Mouse (Mus musculus): Measurements from ENCODE around the gene Gm20509.
A peak's percentile ranks its signal among the peaks of the same experiment; 100 is the strongest.
"Not testable (repeated sequence)": the region's sequence is repeated elsewhere in the genome, so short reads cannot be mapped to it uniquely, and the experiment has no call there.

Gm20509 gene

DNA sequence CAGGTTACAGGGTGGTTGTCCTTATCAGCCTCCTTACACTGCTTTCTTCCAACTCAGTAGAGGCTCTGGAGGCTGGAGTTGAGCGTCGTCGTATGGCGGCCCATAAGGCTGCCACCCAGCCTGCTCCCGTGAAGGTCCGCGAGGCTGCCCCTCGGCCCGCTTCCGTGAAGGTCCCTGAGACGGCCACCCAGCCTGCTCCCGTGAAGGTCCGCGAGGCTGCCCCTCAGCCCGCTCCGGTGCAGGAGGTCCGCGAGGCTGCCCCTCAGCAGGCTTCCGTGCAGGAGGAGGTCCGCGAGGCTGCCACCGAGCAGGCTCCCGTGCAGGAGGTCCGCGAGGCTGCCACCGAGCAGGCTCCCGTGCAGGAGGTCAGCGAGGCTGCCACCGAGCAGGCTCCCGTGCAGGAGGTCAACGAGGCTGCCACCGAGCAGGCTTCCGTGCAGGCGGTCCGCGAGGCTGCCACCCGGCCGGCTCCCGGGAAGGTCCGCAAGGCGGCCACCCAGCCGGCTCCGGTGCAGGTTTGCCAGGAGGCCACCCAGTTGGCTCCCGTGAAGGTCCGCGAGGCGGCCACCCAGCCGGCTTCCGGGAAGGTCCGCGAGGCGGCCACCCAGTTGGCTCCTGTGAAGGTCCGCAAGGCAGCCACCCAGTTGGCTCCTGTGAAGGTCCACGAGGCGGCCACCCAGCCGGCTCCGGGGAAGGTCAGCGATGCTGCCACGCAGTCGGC, 1.0 kb downstream of the Gm20509 start:
- peak; percentile 37 for DNase-seq

DNA sequence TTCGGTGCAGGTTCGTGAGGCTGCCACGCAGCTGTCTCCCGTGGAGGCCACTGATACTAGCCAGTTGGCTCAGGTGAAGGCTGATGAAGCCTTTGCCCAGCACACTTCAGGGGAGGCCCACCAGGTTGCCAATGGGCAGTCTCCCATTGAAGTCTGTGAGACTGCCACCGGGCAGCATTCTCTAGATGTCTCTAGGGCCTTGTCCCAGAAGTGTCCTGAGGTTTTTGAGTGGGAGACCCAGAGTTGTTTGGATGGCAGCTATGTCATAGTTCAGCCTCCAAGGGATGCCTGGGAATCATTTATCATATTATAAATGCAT, 1.6 kb downstream of the Gm20509 start:
- DNase-seq = no peak

DNA sequence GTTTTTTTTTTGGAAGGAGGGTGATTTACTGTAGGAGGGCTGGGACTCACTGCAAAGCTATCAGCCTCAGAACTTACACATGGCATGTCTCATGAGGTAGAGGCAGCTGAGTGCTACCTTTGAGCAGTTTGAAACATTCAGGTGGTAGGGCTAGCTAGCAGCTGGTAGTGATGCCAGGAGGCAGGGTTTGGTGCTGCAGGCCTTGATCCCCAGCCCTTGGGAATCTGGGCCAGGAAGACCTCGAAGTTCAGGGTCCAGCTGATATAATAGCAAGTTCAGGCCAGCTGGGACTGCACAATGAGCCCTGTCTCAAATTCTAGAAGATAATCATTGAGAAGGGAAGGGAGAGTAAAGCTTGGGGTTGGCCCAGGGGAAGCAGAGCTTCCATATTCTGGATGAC, 2.9 kb downstream of the Gm20509 start:
- DNase-seq = no peak

DNA sequence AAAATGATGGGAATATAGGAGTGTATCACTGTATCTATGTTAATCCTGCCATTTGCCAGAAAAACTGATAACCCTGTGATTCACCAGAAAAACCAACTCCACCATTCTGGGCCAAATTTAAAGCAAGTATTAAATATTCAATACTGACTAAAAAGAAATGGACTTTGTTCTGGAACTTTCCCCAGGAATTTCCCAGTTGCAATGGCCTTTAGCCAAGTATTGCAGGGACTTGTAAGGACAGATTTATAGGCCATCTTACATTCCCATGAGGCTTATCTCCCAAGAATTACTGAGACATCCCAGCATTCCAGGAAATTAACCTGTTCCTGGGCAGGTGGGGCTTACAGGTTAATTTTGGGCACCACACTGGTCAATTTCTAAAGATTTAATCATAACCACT, 3.5 kb downstream of the Gm20509 start:
- no peak for DNase-seq

DNA sequence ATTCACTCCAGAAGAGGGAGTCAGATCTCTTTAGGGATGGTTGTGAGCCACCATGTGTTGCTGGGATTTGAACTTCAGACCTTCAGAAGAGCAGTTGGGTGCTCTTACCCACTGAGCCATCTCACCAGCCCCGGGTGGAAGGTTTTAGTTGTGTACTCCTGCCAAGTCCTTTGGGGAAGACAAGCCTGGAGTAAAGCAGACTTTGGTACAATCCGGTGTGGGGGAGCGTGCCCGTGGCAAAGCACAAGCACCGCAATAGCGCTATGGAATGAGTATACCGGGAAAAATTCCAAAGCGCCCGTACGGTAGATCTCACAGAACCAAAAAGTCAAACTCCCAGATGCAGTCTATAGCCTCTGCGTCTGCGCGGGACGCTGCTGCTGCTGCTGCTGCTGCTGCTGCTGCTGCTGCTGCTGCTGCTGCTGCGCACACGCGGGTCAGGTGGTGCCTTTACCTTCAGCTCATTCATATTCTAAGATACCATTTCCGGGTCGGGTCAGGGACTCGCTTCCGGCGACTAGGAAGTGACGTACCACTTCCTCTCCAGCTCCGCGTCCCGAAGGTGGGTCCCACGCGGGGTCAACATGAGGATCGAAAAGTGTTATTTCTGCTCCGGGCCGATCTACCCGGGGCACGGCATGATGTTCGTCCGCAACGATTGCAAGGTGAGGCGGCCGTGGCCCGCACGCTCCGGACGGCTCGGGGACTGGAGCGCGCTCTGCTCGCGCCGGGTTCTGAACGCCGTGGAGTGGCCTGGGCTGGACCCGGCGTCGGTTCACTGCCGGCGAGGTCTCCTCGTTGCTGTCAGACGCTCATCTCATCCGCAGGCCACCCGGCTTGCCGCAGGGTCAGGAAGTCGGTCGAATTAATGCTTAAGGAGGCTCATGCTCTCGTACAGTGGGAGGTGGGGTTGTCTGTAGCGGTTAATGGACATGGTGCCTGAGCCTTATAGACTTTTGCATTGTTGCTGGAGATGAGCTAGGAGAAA, 10.9 kb downstream of the Gm20509 start, which contains the start of gene Rsl24d1:
Gene Rsl24d1 (plus strand): TSS at position 508 of the 988 bp plus-strand sequence.
- peak; percentile 93 for DNase-seq

DNA sequence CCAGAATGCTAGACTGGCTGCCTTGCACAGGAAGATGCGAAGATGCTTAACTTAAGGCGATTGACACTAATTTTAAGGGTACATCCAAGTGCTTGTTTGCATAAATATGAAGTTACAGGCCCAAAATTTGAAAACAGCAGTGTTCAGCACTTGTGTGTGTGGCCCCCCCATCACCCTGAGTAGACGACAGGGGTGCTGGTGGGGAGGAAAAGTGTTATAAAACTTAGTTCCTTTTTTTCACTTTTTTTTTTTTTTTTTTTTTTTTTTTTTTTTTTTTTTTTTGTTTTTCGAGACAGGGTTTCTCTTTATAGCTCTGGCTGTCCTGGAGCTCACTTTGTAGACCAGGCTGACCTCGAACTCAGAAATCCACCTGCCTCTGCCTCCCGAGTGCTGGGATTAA, 14.4 kb downstream of the Gm20509 start:
- not testable (repeated sequence) for DNase-seq

DNA sequence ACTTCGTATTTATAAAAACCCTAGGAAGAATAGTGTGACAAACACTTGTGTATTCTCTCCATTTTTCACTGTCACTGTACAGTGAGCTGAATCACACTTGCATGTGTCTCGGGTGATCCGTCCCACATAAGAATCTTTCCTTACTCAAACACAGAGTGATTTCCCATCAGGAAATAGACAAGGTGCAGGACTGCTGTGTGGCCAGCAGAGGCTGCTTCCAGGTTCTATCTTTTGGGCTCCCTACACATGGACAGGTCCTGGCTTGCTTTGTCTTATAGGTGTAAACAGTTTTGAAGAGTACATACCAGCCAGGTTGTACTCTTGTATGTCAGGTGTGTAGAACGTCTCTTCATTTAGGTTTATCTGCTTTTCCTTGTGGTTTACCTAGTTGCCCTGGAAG, 15.7 kb downstream of the Gm20509 start:
- DNase-seq = no peak

DNA sequence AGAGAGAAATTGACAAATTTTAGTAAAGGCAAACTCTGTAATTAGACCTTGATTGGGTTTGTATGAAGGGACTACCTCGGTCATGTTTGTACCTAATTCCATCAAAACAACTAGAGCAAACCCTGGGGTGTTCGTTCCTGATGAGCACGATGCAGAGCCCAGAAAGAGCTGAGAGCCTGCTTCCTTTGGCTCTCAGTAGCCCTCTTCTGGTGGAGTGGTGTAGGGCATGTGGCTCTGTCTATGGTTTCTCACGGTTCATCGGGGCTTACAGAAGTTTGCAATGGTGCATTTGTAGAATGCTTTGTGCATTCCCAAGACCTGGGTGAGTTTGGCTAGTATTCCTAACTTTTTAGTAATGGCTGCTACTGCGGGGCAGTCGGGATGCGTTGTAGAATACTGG, 19.5 kb downstream of the Gm20509 start:
- no peak for DNase-seq

DNA sequence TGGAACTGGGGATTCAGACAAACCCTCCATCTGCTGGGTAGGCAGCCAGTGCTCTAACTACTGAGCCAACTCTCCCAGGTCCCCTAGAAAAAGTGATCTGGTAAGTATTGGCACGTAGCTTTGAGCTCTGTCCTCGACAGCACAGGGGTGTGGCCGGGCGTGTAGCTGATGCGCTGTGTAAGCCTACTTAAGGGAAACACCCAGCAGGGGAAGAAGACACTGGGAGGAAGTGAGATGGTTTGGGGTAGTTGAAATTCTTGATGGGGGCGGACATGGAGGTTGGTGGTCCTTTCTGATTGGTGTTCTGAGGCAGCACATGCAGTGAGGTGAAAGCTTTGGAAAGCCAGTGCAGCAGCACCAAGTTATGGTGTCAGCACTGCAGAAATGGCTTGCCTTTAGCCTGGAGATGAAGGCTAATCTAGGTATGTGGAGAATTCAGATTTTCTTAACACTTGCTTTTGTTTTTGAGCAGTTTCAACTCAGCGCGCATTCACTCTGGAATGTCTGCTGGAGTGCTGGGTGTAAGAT, 22.8 kb downstream of the Gm20509 start:
- no peak for DNase-seq

DNA sequence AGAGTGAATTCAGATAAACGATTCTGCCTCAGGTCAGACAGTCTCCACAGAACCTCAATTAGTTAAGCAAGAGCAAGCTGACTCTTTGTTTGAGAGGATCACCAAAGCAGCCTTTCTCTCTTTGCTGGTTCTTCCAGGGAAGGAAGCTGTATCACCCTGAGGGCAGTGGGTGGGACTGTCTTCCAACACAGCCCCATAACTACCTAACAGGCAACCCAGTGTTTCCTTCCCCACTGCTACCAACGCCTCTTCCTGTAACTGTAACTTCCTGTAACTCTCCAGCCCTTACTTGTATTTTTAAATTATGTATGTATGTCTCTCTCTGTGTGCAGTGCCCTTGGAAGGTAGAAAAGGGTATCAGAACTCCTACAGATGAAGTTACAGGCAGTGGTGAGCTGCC, 25.2 kb downstream of the Gm20509 start:
- DNase-seq = no peak

DNA sequence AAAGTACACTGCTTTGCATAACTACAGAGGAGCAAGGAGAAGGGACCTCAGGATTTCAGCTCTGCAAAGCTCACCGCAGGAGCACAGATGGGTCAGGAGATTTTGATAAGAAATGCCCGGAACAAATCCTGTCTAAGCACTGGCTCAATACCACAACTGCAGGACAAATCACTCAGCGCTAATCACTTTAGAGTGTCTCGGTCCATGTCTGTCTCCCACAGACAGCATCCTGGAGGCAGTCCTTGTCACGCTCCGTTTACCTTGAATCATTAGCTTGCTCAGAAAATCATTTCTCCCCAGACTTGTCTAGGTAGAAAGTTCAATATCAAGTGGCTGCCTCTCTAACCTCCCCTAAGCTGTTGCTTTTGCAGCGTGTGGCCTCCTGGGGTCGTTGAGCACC, 27.6 kb downstream of the Gm20509 start:
- DNase-seq = peak; percentile 28

DNA sequence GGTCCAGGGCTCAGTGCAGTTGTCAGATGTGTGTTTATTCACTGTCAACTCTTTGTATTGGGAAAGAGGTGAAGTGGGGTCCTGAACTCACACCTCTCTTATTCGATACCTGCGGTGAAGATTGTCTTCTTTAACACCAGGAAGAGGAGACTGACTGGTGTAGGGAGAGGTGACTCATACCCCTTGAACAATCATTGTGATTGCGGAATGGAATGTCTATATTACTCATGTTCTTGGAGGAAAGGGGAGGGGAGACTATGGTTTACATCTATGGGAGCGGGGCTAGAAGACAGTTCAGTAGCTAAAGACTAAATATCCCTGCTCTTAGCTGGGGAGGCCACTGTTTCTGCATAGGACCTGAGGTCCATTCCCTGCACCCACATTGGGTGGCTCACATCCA, 28.3 kb downstream of the Gm20509 start:
- DNase-seq = no peak

DNA sequence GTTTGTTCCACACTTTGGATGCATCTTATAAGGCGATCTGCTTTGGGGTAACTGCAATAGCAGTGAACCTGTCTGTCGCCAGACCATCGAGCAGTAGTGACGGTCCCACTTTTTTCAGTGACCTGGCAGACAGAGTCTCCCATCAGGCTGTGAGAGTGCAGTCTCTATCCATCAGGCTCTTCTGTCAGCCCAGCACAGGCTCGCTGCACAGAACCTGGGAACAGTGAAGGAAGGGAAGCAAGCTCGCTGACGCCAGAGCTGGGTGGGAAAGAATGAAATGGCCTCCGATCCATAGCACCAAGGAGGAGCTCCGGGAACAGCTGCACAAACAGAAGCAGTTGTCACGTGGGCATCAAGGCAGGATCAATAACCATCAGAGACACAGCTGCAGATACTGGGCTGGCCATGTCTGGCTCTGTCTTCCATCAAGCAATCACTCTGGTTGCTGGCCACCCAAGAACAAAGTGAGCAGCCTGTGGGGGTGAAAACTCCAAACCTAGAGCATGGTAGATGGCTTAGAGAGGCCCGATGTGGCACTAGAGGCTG, 35.1 kb downstream of the Gm20509 start:
- DNase-seq = no peak

DNA sequence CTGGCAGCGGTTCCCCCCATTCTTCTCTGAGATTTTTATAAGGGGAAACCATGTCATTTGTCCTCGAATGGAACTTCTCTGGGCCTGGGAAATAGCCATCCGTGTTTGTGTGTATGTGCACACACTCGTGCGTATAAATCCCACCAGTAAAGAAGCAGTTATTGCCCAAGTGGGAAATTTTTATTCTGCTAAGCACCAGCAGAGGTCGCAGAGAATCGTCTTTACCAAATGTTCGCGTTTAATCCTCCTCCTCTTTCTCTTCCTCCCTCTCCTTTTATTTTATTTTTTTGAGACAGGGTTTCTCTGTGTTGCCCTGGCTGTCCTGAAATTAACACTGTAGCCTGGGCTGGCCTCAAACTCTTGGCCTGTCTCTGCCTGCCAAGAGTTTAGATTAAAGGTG, 52.1 kb downstream of the Gm20509 start:
- DNase-seq = no peak

DNA sequence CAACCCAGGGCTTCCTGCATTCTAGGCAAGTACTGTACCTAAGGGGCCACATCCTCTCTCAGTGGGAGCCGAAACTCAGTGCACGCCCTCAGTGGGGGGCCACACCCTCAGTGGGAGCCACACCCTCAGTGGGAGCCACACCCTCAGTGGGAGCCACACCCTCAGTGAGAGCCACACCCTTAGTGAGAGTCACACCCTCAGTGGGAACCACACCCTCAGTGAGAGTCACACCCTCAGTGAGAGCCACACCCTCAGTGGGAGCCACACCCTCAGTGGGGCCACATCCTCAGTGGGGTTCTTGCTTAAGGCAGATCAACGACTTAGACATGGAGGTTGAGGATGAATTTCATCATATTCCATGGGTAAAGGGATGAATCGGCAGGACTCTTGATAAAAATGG, 55.7 kb downstream of the Gm20509 start:
- no peak for DNase-seq

DNA sequence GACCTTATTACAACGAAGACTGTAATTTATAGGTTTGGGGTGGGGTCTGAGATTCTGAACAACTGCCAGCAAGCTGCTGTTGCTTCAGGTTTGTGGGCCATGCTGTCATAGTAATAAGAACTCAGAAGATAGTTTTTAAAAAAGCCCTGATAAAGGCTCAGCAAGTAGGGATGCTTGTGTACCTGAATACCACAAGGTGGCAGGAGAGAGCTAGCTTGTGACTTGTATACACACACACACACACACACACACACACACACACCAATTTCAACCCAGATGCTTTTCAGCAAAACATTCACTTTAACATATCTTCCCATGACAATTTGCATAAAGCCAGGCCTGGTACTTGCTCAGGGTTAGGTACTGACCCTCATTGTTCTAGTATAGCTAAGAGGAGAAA, 57.0 kb downstream of the Gm20509 start:
- DNase-seq = peak; percentile 9

DNA sequence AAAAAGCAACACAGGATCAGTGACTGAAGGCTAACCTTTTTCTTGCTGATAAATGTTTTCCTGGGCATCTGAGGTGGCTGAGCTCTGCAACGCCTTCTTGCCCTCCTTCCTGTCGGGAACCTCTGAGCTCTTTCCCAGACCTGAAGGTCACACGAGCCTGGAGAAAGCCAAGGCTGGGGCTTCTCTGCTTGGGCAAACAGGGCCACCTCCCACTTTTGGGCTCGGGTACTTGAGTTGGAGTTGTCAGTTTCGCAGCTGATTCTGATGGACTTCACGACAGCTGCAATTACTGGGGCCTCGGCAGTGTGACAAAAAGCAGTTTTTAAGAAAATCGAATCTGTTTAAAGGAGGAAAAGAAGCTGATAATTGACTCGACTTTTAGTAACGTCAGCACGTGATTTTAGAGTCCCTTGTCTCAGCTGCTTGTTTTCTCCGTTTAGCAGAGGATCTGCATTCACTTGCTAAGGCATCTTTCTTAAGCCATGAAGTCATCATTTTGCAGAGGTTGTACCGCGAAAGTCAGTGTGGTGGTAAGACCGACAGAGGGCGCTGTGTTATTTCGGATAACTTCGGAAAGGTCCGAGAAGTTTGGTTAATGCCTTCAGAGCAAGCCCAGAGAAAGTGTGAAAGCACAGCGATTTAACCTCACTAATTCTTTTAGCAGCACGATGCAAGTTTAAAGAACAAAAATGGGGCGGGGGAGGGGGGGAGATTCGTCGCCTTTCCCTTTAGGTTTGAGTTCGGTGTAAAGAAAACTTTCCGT, 60.5 kb downstream of the Gm20509 start:
- DNase-seq = peak; percentile 63

DNA sequence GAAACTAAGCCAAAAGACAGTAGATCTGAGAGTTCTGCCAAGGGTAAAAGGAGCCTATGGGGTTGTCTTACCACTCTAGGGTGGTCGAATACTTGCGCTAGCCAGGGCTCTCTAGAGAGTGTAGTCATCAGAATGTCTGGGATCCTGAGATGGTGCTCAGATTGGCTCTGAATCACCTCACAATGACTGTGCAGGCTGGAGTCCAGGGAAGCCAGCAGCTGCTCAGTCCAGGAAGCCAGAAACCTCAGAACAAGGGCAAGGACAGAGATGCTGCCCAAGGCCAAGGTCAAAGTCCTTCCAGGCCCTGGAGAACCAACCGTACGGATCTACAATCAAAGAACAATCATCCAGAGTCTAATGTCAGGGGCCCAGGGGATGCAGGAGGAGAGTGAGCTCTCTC, 63.4 kb downstream of the Gm20509 start:
- no peak for DNase-seq
